ENCODE assay signal across 10 mouse cellular contexts in the genomic region with DNA sequence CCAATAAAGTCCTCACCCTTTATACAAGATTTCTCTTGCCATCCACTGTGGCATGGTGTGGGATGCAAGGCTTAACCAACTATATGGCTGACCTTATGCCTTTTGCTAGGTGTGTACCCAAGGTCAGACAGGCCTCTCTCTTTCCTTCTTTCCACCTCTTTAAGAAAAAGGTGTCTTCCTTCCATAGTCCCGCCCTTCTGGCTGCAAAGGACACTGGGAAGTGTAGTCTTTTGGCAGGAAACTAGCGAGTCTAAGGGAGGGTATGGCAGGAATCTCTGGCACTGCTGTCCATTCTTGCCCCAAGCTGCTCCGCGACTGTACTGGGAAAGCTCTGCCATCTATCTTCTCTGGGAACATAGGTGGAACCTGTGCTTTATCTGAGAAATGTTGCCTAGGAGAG. TPM values are rescaled to one million over a fixed set of nuclear protein-coding genes. Genes with fewer than 3 reads are reported as not detected.
A peak's percentile ranks its signal among the peaks of the same experiment; 100 is the strongest.
DNase-seq lines count a peak whose midpoint lies in the region; ATAC-seq and TF ChIP-seq lines count a peak whose summit lies in the region.
"Had no signal": no experiment of that assay in that cellular context is flagged by ENCODE, and none has a peak within 500 bp of the region (broad histone marks: within the 10 kb centered on the region; RNA-seq: fewer than 3 reads in every experiment).

No protein-coding gene starts in this region.

- TF ChIP-seq EP300 in heart, adult 2 months (IDR thresholded peaks at IDR 0.05; ENCODE audit: insufficient read depth, low read depth, low read length) = no peak
- TF ChIP-seq EP300 in CH12.LX (IDR thresholded peaks at IDR 0.05; ENCODE audit: low read length) = no peak

- no peak for TF ChIP-seq CTCF in heart, adult 2 months (IDR thresholded peaks at IDR 0.05)
- TF ChIP-seq CTCF in CH12.LX (conservative IDR thresholded peaks at IDR 0.05 in 1 of 2, IDR thresholded peaks at IDR 0.05 in 1 of 2; ENCODE audit: low read depth in 2 of 2, low read length in 2 of 2) (no peak), Patski (IDR thresholded peaks at IDR 0.05) (no peak)
- no peak for TF ChIP-seq CTCF in kidney, adult 2 months (conservative IDR thresholded peaks at IDR 0.05; ENCODE audit: insufficient read depth, insufficient read length, low read depth, low read length)

- peak; percentile 65 for ATAC-seq in Patski
- ATAC-seq: activated CD4-positive, CD25-positive, alpha-beta regulatory T cell, adult 4 months had no signal

- no peaks in the 10 kb centered on the region for H3K36me3 ChIP-seq in heart, adult 2 months (ENCODE audit: control insufficient read depth, insufficient read depth, low read length)
- no peaks in the 10 kb centered on the region for H3K36me3 ChIP-seq in CH12.LX (replicated peaks in 1 of 2; ENCODE audit: control insufficient read depth in 1 of 2, insufficient read depth in 1 of 2, low read length in 1 of 2)
- H3K36me3 ChIP-seq in kidney, adult 2 months (ENCODE audit: control insufficient read depth, insufficient read depth, low read length) = no peaks in the 10 kb centered on the region

- CTCF ChIA-PET in Patski (lab: Charles Lee) = interaction anchor here (1.0 to 1.2 kb wide), 2 partner anchors 9 to 32 kb away, joined by 3 read pairs; no protein-coding TSS in a partner anchor

- no peaks in the 10 kb centered on the region for H3K9me3 ChIP-seq in CH12.LX (replicated peaks; ENCODE audit: low read length)

- no peaks in the 10 kb centered on the region for H3K27me3 ChIP-seq in heart, adult 2 months (ENCODE audit: control insufficient read depth, insufficient read depth, low read length)
- H3K27me3 ChIP-seq in CH12.LX (replicated peaks) = no peaks in the 10 kb centered on the region
- peaks cover 7% of the 10 kb centered on the region for H3K27me3 ChIP-seq in Patski
- H3K27me3 ChIP-seq in kidney, adult 2 months (replicated peaks; ENCODE audit: control insufficient read depth, insufficient read depth, low read length) = no peaks in the 10 kb centered on the region

- no peak overlapping the region for H3K4me3 ChIP-seq in heart, adult 2 months
- no peak overlapping the region for H3K4me3 ChIP-seq in CH12.LX (replicated peaks in 1 of 3; ENCODE audit: low read depth in 2 of 3, low read length in 2 of 3, poor library complexity in 1 of 3)
- no peak overlapping the region for H3K4me3 ChIP-seq in kidney, adult 2 months (ENCODE audit: insufficient read depth, low read depth, low read length)
- H3K4me3 ChIP-seq: erythroblast, embryonic 14.5 days had no signal

- DNase-seq in heart, postnatal 4 days = peak; percentile 16
- no peak for DNase-seq in heart, adult 2 months
- DNase-seq in CH12.LX (ENCODE audit: extremely low read depth) (peak; percentile 37), Patski (ENCODE audit: low read depth, low spot score) (no peak)
- DNase-seq in kidney, adult 2 months = peak; percentile 25
- no peak for DNase-seq in layer of hippocampus, adult 8-10 months (ENCODE audit: low spot score in 2 of 2)
- DNase-seq in layer of hippocampus, adult 9-11 months = no peak

- in situ Hi-C loops in CH12.LX (cut with MboI; ENCODE audit: low pct_ligation_motif_present, low pct_unique_long_range_greater_than_20kb, low sequenced_read_pairs) (no loop called here), Patski (cut with MboI; ENCODE audit: low pct_unique_long_range_greater_than_20kb) (loop anchor here (25.0 kb wide), 1 partner anchor 1216 kb away; no protein-coding TSS in a partner anchor)

- no peak for TF ChIP-seq RAD21 in CH12.LX (IDR thresholded peaks at IDR 0.05; ENCODE audit: low read depth, low read length)

- POLR2A ChIA-PET in Patski (lab: Charles Lee) = interaction anchor here (1.2 kb wide), 1 partner anchor 10 kb away, joined by 3 read pairs; no protein-coding TSS in a partner anchor

- WGBS in heart, adult 2 months = 34% methylated on average over 4 of the region's 4 CpGs
- 34% methylated on average over 4 of the region's 4 CpGs for WGBS in kidney, adult 2 months

- no peak overlapping the region for H3K4me2 ChIP-seq in CH12.LX (ENCODE audit: insufficient read depth, low read depth, poor library complexity, severe bottlenecking)

- no peak for TF ChIP-seq POLR2A in heart, adult 2 months (IDR thresholded peaks at IDR 0.05; ENCODE audit: insufficient read depth, low read depth, low read length)
- TF ChIP-seq POLR2A in CH12.LX (IDR thresholded peaks at IDR 0.05; ENCODE audit: low read depth, low read length) = no peak
- TF ChIP-seq POLR2A in kidney, adult 2 months (IDR thresholded peaks at IDR 0.05; ENCODE audit: low read depth, low read length) = no peak

- dilution Hi-C loops in CH12.LX (cut with MboI; ENCODE audit: extremely low pct_ligation_motif_present, extremely low pct_unique_long_range_greater_than_20kb, low sequenced_read_pairs) = no loop called here

- H3K79me2 ChIP-seq in heart, adult 2 months (replicated peaks; ENCODE audit: control insufficient read depth, insufficient read depth, low read length) = no peaks in the 10 kb centered on the region
- H3K79me2 ChIP-seq in CH12.LX (replicated peaks; ENCODE audit: control insufficient read depth, extremely low read depth, insufficient read depth, poor library complexity, severe bottlenecking) = no peaks in the 10 kb centered on the region

- no peaks in the 10 kb centered on the region for H3K4me1 ChIP-seq in heart, adult 2 months (ENCODE audit: control insufficient read depth, insufficient read depth, low read length)
- H3K4me1 ChIP-seq in CH12.LX (ENCODE audit: control insufficient read depth in 1 of 2, insufficient read depth in 2 of 2) = peaks cover 6 to 45% of the 10 kb centered on the region in 2 experiments
- H3K4me1 ChIP-seq in kidney, adult 2 months (ENCODE audit: control insufficient read depth, insufficient read depth, low read length) = no peaks in the 10 kb centered on the region

- intact Hi-C loops in heart, adult 2 months (cut with DNase I) = no loop called here

- no peak overlapping the region for H3K9ac ChIP-seq in heart, adult 2 months (ENCODE audit: low read depth, low read length)
- no peak overlapping the region for H3K9ac ChIP-seq in CH12.LX (ENCODE audit: insufficient read depth, low read depth)

- no peak overlapping the region for H3K27ac ChIP-seq in heart, adult 2 months
- H3K27ac ChIP-seq in CH12.LX (ENCODE audit: insufficient read depth, low read depth) = no peak overlapping the region
- no peak overlapping the region for H3K27ac ChIP-seq in kidney, adult 2 months (ENCODE audit: insufficient read depth, low read depth, low read length)
- H3K27ac ChIP-seq: kidney, postnatal 0 days had no signal

TF ChIP-seq in CH12.LX, 34 proteins besides CTCF, POLR2A, EP300 and RAD21:
- TF ChIP-seq MEF2A (IDR thresholded peaks at IDR 0.05; ENCODE audit: borderline replicate concordance, low read depth, low read length) = no peak
- TF ChIP-seq HCFC1 (IDR thresholded peaks at IDR 0.05; ENCODE audit: low read depth, low read length) = peak; percentile 94
- TF ChIP-seq KAT2A (IDR thresholded peaks at IDR 0.05; ENCODE audit: insufficient replicate concordance, low read length) = peak; percentile 61; the same call in 1 of the 2 replicates
- no peak for TF ChIP-seq CHD1 (IDR thresholded peaks at IDR 0.05; ENCODE audit: low read depth, low read length)

RNA-seq across cellular contexts. Expression of a gene that starts 29.3 kb away (rescaled TPM):
- 10 to 100 TPM; 36.8 to 38.2 TPM for total RNA-seq in heart, postnatal 4 days (2021)
- total RNA-seq in heart, adult 2 months (2021) = 10 to 100 TPM; 24.4 to 28.5 TPM
- 15.3 and 19.5 TPM in 2 replicates for polyA plus RNA-seq in heart, adult 2 months (2012; rRNA removed)
- total RNA-seq in CH12.LX (2012; rRNA removed) (44.3 and 50.3 TPM in 2 replicates), CH12.LX (2014; rRNA removed) (56.8 and 68.7 TPM in 2 replicates)
- polyA plus RNA-seq in CH12.LX (2012; ENCODE audit: insufficient read length, low read depth) (82.2 and 95.7 TPM in 2 replicates), Patski (2021) (189 TPM)
- 191 and 214 TPM in 2 replicates for polyA plus RNA-seq in kidney, adult 2 months (2012; rRNA removed)
- total RNA-seq in layer of hippocampus, adult 8-10 months (2022) = 10 to 100 TPM; 38.6 to 63.2 (median 46.6) TPM

RNA-seq across cellular contexts. Expression of a gene that starts 38.0 kb away (rescaled TPM):
- total RNA-seq in heart, postnatal 4 days (2021) = 1 to 10 TPM; 1.0 TPM
- total RNA-seq in heart, adult 2 months (2021) = 1 to 10 TPM in 1 of 2 experiments, under 1 TPM in 1; 0.89 to 1.0 TPM
- 0.70 and 0.94 TPM in 2 replicates for polyA plus RNA-seq in heart, adult 2 months (2012; rRNA removed)
- 0.08 TPM in 1 of 2 replicates, not detected in the other for total RNA-seq in CH12.LX (2012; rRNA removed)
- total RNA-seq in CH12.LX (2014; rRNA removed) = 0.24 and 0.34 TPM in 2 replicates
- polyA plus RNA-seq in CH12.LX (2012; ENCODE audit: insufficient read length, low read depth) = 0.42 TPM in 1 of 2 replicates, not detected in the other
- polyA plus RNA-seq in Patski (2021) = not detected
- 1.7 and 2.5 TPM in 2 replicates for polyA plus RNA-seq in kidney, adult 2 months (2012; rRNA removed)
- total RNA-seq in layer of hippocampus, adult 8-10 months (2022) = 1 to 10 TPM; 1.4 to 1.7 (median 1.6) TPM

Comparison
In these comparisons a context has a peak if more than half of its experiments do, and no peak if none do; other contexts are left out.
1. DNase-seq: peak in heart, postnatal 4 days (single experiment), CH12.LX (single experiment) and kidney, adult 2 months (single experiment); none in heart, adult 2 months (0 of 2), Patski (single experiment), layer of hippocampus, adult 8-10 months (0 of 2) and layer of hippocampus, adult 9-11 months (single experiment).